In the genomic region with DNA sequence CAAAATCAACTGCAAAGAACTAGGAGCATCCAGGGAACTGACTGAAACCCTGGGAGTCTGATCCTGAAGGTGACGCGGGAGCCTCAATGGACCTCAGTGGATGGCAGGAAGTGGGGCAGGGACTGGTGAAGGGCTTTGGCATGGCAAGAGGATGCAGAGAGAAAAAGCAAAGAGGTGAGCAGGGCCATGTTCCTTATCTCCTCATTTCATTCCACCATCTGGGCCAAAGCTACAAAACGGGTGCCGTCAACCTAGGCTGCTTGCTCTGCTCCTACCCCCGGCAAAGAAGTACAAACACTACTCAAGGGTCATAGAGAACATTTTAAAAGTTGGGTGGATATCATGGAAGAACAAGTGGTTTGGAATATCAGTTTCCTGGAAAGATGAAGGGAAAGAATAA, we compare ENCODE assay signal across 15 mouse cellular contexts. TPM values are rescaled to one million over a fixed set of nuclear protein-coding genes. Genes with fewer than 3 reads are reported as not detected.
DNase-seq lines count a peak whose midpoint lies in the region; ATAC-seq and TF ChIP-seq lines count a peak whose summit lies in the region.
"Had no signal": no experiment of that assay in that cellular context is flagged by ENCODE, and none has a peak within 500 bp of the region (broad histone marks: within the 10 kb centered on the region; RNA-seq: fewer than 3 reads in every experiment).

No protein-coding gene starts in this region.

- no peak for TF ChIP-seq POLR2A in spleen, adult 2 months (IDR thresholded peaks at IDR 0.05; ENCODE audit: low read depth, low read length)
- no peak for TF ChIP-seq POLR2A in small intestine, adult 2 months (IDR thresholded peaks at IDR 0.05; ENCODE audit: low read depth, low read length)

- 53% methylated on average over 5 of the region's 5 CpGs for WGBS in spleen, adult 2 months
- 18% methylated on average over 5 of the region's 5 CpGs for WGBS in liver, embryonic 13.5 days (ENCODE audit: insufficient replicate concordance)
- WGBS in small intestine, adult 2 months, result 64% methylated on average over 5 of the region's 5 CpGs
- 94% methylated on average over 5 of the region's 5 CpGs for WGBS in midbrain, embryonic 11.5 days

- H3K36me3 ChIP-seq in spleen, adult 2 months (ENCODE audit: control insufficient read depth, insufficient read depth, low read length), result no peaks in the 10 kb centered on the region
- no peaks in the 10 kb centered on the region for H3K36me3 ChIP-seq in liver, embryonic 13.5 days
- no peaks in the 10 kb centered on the region for H3K36me3 ChIP-seq in small intestine, adult 2 months (ENCODE audit: control insufficient read depth, insufficient read depth, low read length)
- H3K36me3 ChIP-seq in midbrain, embryonic 11.5 days (ENCODE audit: control insufficient read depth, insufficient read depth, low read length), result no peaks in the 10 kb centered on the region
- H3K36me3 ChIP-seq: hindbrain, embryonic 15.5 days; kidney, embryonic 15.5 days; limb, embryonic 10.5 days had no signal

- H3K9ac ChIP-seq in liver, embryonic 13.5 days, result 0 out of 2 replicates have a peak overlapping the region, but pooled peaks have one; percentile 11
- no peak overlapping the region for H3K9ac ChIP-seq in midbrain, embryonic 11.5 days (ENCODE audit: low read length)
- H3K9ac ChIP-seq: hindbrain, embryonic 15.5 days; kidney, embryonic 15.5 days; lung, embryonic 14.5 days had no signal

- no peaks in the 10 kb centered on the region for H3K27me3 ChIP-seq in spleen, adult 2 months (ENCODE audit: control insufficient read depth, insufficient read depth, low read length)
- H3K27me3 ChIP-seq in liver, embryonic 13.5 days, result no peaks in the 10 kb centered on the region
- H3K27me3 ChIP-seq in small intestine, adult 2 months (ENCODE audit: control insufficient read depth, insufficient read depth, low read length), result no peaks in the 10 kb centered on the region
- no peaks in the 10 kb centered on the region for H3K27me3 ChIP-seq in midbrain, embryonic 11.5 days (ENCODE audit: control insufficient read depth, insufficient read depth, low read length)
- H3K27me3 ChIP-seq: hindbrain, embryonic 15.5 days; kidney, embryonic 15.5 days had no signal

- peak overlapping the region; percentile 51 for H3K4me2 ChIP-seq in liver, embryonic 13.5 days
- no peak overlapping the region for H3K4me2 ChIP-seq in midbrain, embryonic 11.5 days
- H3K4me2 ChIP-seq: hindbrain, embryonic 15.5 days; kidney, embryonic 15.5 days; lung, embryonic 14.5 days had no signal

- TF ChIP-seq CTCF in spleen, adult 2 months (IDR thresholded peaks at IDR 0.05; ENCODE audit: extremely low read depth, insufficient read depth, insufficient read length, insufficient replicate concordance), result no peak
- no peak for TF ChIP-seq CTCF in small intestine, adult 2 months (IDR thresholded peaks at IDR 0.05; ENCODE audit: extremely low read depth, insufficient read length, insufficient replicate concordance, low read depth, low read length)

- peak; percentile 62 for ATAC-seq in liver, embryonic 13.5 days (ENCODE audit: low read depth)
- ATAC-seq in midbrain, embryonic 11.5 days (ENCODE audit: low FRiP score), result no peak
- ATAC-seq: forebrain, embryonic 14.5 days had no signal

- H3K4me1 ChIP-seq in spleen, adult 2 months (ENCODE audit: control insufficient read depth, insufficient read depth, insufficient read length), result peaks cover 13% of the 10 kb centered on the region; the same call in 1 of the 2 replicates
- H3K4me1 ChIP-seq in brown adipose tissue, adult 24 weeks (ENCODE audit: control insufficient read depth, insufficient read depth, insufficient read length, low read length), result peaks cover 3% of the 10 kb centered on the region; the same call in 1 of the 2 replicates
- H3K4me1 ChIP-seq in liver, embryonic 13.5 days (replicated peaks), result peaks cover 43% of the 10 kb centered on the region
- peaks cover 20% of the 10 kb centered on the region for H3K4me1 ChIP-seq in small intestine, adult 2 months (ENCODE audit: control insufficient read depth, insufficient read depth, insufficient read length, low read length)
- H3K4me1 ChIP-seq in midbrain, embryonic 11.5 days (ENCODE audit: control insufficient read depth, insufficient read depth, low read length), result no peaks in the 10 kb centered on the region
- H3K4me1 ChIP-seq: hindbrain, embryonic 15.5 days; kidney, embryonic 15.5 days; limb, embryonic 10.5 days had no signal

- no peak overlapping the region for H3K4me3 ChIP-seq in spleen, adult 2 months (ENCODE audit: extremely low read depth, insufficient read depth, insufficient read length)
- H3K4me3 ChIP-seq in brown adipose tissue, adult 24 weeks (ENCODE audit: insufficient read depth, low read depth, low read length), result no peak overlapping the region
- no peak overlapping the region for H3K4me3 ChIP-seq in liver, embryonic 13.5 days (replicated peaks)
- no peak overlapping the region for H3K4me3 ChIP-seq in small intestine, adult 2 months (ENCODE audit: low read depth, low read length)
- no peak overlapping the region for H3K4me3 ChIP-seq in midbrain, embryonic 11.5 days (ENCODE audit: low read depth, low read length)
- H3K4me3 ChIP-seq: hindbrain, embryonic 15.5 days; kidney, embryonic 15.5 days; limb, embryonic 10.5 days had no signal

- H3K9me3 ChIP-seq in liver, embryonic 13.5 days (replicated peaks), result no peaks in the 10 kb centered on the region
- no peaks in the 10 kb centered on the region for H3K9me3 ChIP-seq in midbrain, embryonic 11.5 days (ENCODE audit: control insufficient read depth, low read length)
- H3K9me3 ChIP-seq: hindbrain, embryonic 15.5 days; kidney, embryonic 15.5 days; limb, embryonic 10.5 days had no signal

- no peak for DNase-seq in spleen, adult 2 months (ENCODE audit: low read depth in 1 of 2, low spot score in 2 of 2)
- no peak for DNase-seq in spleen, adult 18-20 months
- peak; percentile 36 for DNase-seq in liver, embryonic 13.5 days
- no peak for DNase-seq in kidney, adult 9 months
- no peak for DNase-seq in gastrocnemius, adult 18-20 months (ENCODE audit: low spot score)
- DNase-seq in midbrain, embryonic 11.5 days (ENCODE audit: low spot score, missing footprints), result no peak
- DNase-seq: cerebellum, adult 9-10 months; embryo, embryonic 11 days; lung, embryonic 14.5 days had no signal

- H3K27ac ChIP-seq in spleen, adult 2 months (ENCODE audit: insufficient read depth, low read length), result peak overlapping the region; percentile 30; the same call in 1 of the 2 replicates
- peak overlapping the region; percentile 76 for H3K27ac ChIP-seq in brown adipose tissue, adult 24 weeks (replicated peaks; ENCODE audit: low read depth, low read length)
- H3K27ac ChIP-seq in liver, embryonic 13.5 days, result peak overlapping the region; percentile 81
- H3K27ac ChIP-seq in small intestine, adult 2 months (ENCODE audit: insufficient read depth, low read depth, low read length), result peak overlapping the region; percentile 59; the same call in 1 of the 2 replicates
- H3K27ac ChIP-seq in midbrain, embryonic 11.5 days (ENCODE audit: low read depth, low read length), result no peak overlapping the region
- H3K27ac ChIP-seq: hindbrain, embryonic 15.5 days; kidney, embryonic 15.5 days; limb, embryonic 10.5 days had no signal

RNA-seq across cellular contexts. Expression of a gene that starts 38.6 kb away (rescaled TPM):
- polyA plus RNA-seq in spleen, adult 2 months (2012; rRNA removed), result 18.5 and 20.9 TPM in 2 replicates
- 52.7 and 53.9 TPM in 2 replicates for polyA plus RNA-seq in brown adipose tissue, adult 24 weeks (2012; ENCODE audit: insufficient read depth, insufficient read length, missing spikeins)
- polyA plus RNA-seq in liver, embryonic 13.5 days (2015; fragmentation: Nextera tagmentation; extraction: Ambion mirVana), result 20.6 and 23.0 TPM in 2 replicates
- polyA plus RNA-seq in small intestine, adult 2 months (2012; rRNA removed), result 17.1 and 29.1 TPM in 2 replicates
- 10 to 100 TPM; 20.2 to 20.6 TPM for total RNA-seq in gastrocnemius, adult 18-20 months (2021)
- polyA plus RNA-seq in midbrain, embryonic 11.5 days (2014; fragmentation: Nextera tagmentation; extraction: Ambion mirVana), result 36.4 and 39.6 TPM in 2 replicates
